Mouse (Mus musculus): Measurements from ENCODE around the gene Thoc6. TPM values are rescaled to one million over a fixed set of nuclear protein-coding genes. Genes with fewer than 3 reads are reported as not detected.

Thoc6 gene
- total RNA-seq (2014; fragmentation: Nextera tagmentation): 30.3 and 44.7 TPM in 2 replicates
- 40.8 and 47.3 TPM in 2 replicates for total RNA-seq (2017)

DNA sequence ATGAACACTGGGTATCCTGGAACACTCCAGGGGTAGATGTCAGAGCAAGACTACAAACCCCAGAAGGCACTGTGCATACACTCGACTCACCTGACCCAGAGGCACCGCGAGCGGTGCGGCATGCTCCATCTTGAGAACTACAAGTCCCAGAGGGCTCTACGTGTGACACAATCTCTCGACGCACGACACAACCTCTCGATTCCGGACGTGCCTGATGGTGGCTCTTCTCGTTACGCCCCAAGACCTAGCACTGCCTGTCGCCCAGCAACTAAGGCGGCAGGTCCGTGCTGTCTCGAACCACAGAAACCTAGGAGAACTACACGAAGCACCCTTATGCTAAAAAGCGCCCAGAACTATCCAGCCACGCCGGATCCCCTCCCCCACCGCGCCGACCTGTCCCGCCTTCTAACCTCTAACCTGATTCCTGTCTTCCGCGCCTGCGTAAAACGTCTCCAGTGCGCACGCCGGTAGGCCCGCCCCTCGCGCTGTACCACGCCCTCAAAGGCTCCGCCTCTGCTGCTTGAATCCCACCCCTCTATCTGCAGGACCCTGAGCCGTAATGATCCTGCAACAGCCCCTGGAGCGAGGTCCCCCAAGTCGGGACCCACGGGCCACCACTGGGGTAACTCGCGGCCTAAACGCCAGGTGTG, at the start of gene Thoc6, which contains the start of gene Hcfc1r1:
Gene Thoc6 (minus strand): TSS at position 459 of the 650 bp plus-strand sequence.
Gene Hcfc1r1 (plus strand): TSS at position 173 of the 650 bp plus-strand sequence.
- peak; percentile 90 for ATAC-seq (replicated peaks; ENCODE audit: low FRiP score, low TSS enrichment, poor library complexity, severe bottlenecking)

- no peak for ATAC-seq (replicated peaks; ENCODE audit: low FRiP score, low TSS enrichment, poor library complexity, severe bottlenecking)
These were observed 48.9 kb upstream of the Thoc6 start, which contains the start of gene 1520401A03Rik for GRCm38 (mm10) chr17:23722376-23723125. Gene 1520401A03Rik (minus strand): TSS chr17:23722783.

DNA sequence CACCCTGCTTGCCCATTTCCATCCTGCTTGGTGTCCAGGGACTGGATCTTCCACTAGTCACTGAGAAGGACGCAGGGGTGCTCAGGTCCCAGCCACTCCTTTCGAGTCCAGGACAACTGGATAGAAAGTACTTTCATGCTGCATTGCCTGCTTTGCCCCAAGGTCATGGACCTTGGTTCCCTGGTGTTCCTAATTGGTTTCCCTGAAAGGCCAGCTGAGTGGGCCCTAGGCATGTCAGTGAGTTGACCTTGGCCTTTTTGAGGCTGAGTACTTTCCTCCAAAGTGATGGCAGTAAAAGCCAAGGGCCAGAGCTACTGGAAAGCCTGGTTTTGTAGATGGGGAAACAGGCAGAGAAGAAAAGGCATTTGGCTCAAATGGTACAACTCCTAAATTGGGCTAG, 48.2 kb upstream of the Thoc6 start:
- no peak for ATAC-seq (replicated peaks; ENCODE audit: low FRiP score, low TSS enrichment, poor library complexity, severe bottlenecking)

DNA sequence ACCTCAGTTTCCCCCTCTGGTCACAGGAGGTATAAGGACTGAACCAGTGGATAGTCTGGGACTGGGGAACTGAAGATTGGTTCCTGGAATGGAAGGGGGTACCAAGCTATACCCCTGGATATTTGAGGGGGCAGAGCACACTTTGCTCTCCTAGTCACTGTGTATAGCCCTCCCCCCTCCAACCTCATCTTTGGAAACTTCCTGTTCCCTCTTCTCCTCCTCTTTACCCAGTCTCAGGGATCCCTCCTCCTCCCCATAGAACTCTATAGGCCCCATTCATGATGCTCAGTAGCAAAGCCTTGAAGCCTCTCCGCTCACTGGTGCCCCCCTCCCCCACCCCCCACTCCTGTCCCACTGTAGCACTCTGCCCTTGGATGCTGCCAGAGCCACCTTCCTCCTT, 45.8 kb upstream of the Thoc6 start:
- ATAC-seq (replicated peaks; ENCODE audit: low FRiP score, low TSS enrichment, poor library complexity, severe bottlenecking): no peak

- no peak for ATAC-seq (replicated peaks; ENCODE audit: low FRiP score, low TSS enrichment, poor library complexity, severe bottlenecking)
These were observed 43.3 kb upstream of the Thoc6 start for GRCm38 (mm10) chr17:23717003-23717402.

- peak; percentile 75 for ATAC-seq (replicated peaks; ENCODE audit: low FRiP score, low TSS enrichment, poor library complexity, severe bottlenecking)
These were observed 32.5 kb upstream of the Thoc6 start for GRCm38 (mm10) chr17:23706212-23706611.

GRCm38 (mm10) chr17:23705525-23706104, 31.9 kb upstream of the Thoc6 start:
- ATAC-seq (replicated peaks; ENCODE audit: low FRiP score, low TSS enrichment, poor library complexity, severe bottlenecking): no peak

DNA sequence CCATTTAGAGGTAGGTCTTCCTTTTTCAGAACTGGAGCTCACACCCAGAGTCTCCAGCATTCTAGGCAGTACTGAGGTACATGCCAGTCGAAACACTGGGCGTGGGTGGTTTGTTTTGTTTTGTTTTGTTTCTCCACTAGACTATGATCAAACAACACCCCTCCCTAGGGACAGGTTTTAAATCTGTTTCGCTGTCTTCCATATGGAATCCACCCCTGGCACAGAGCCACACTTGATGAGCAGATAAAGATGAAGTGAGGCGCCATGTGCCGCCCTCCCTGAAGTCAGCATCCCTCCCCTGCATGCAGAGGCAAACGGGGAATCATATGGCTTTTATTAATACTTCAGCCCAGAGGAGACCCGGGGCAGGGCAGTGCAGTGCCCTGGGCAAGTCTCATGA, 31.1 kb upstream of the Thoc6 start:
- no peak for ATAC-seq (replicated peaks; ENCODE audit: low FRiP score, low TSS enrichment, poor library complexity, severe bottlenecking)

DNA sequence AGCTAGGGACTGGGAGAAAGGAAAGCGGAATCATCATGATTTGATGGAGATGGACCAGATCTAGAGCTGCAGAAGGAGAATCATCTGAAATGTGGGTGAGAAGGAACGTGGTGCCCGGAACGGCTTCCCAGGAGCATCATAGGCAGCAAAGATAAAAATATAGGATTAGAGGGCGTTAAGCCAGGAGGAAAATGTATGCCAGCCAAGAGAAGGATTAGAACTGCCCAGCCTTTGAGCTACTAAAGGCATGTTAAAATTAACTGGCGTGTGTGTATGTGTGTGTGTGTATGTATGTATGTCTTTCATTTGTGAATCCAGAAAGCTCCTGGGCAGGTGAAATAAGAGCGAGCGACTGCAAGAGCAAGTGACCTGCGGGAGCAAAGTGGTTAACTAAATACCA, 29.6 kb upstream of the Thoc6 start:
- no peak for ATAC-seq (replicated peaks; ENCODE audit: low FRiP score, low TSS enrichment, poor library complexity, severe bottlenecking)

DNA sequence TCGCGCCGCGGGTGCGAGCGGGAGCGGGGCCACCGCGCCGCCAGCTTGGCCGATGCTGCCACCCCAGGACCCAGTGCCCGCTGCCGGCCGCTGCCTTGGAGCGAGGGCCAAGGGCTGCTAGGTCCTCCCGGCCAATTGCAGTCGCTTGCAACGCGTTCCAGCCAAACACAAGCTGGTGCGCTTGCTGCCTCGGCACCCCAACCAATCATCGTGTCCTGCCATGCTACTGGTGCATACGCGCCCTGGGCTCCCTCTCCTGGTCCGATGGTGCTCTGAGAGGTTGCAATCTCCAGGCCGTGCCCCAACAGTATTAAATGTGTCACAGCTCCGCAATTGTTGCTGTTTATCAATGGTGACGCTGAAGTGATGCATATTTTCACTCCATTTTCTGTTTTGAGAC, 26.4 kb upstream of the Thoc6 start:
- ATAC-seq (replicated peaks; ENCODE audit: low FRiP score, low TSS enrichment, poor library complexity, severe bottlenecking): peak; percentile 100

DNA sequence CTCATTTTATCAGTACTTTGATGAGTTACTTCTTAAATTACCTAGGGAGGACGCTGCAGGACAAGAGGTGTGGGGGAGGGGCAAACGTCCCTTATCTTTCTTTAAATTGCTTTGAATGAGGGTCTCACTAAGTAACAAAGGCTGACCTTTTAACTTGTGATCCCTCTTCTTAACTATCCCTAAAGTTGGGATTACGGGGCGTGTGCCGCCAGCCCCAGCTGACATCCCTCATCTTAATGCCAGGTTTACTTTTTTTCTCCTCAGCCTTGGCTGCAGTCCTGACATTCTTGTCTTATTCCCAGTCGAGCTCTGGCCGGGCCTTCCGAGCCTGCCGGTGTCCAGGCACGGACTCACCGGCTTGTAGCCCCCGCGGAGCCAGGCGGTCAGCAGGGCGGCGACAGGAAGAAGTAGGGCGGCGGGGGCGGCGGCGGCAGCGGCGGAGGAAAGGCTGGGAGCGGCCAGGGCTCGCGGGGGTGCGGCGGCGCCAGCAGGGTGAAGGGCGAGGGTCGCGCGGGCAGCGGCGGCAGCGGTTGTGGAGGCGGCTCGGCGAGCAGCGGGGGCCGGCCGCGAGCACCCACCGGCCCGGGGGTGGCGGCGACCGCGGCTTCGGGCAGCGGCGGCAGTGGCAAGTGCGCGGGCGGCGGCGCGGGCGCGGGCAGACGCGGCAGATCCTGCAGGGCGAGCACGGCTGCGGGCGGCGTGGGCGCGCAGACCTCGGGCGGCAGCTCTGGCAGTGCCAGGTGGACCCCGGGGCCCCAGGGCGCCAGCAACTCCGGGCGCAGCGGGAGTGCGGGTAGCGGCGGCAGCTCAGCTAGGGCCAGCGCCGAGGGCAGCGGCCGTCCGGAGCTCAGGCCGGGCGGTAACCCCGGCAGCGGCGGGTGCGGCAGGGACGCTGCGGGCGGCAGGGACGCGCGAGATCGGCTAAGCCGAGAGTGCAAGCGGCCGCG, 25.7 kb upstream of the Thoc6 start:
- ATAC-seq (replicated peaks; ENCODE audit: low FRiP score, low TSS enrichment, poor library complexity, severe bottlenecking): no peak

- no peak for ATAC-seq (replicated peaks; ENCODE audit: low FRiP score, low TSS enrichment, poor library complexity, severe bottlenecking)
These were observed 22.1 kb upstream of the Thoc6 start for GRCm38 (mm10) chr17:23695801-23696200.

DNA sequence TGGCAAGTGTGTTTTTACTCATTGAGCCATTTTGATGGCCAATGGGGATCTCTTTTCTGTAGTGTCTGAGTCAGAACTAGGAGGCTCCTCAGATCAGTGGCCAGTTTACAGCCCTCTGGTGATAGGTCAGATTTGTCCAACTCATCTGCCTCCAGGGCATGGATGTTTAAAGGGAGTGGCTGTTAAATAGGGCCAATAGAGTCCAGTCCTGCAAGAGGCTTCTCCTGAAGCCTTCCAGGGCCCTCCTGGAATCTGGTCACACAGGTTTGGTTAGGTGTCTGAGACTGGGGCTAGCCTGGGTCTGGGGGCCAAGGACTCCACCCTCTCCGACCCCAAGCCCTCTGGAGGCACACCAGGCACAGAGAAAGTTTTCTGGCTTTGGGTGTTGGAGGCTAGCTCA, 20.8 kb upstream of the Thoc6 start:
- ATAC-seq (replicated peaks; ENCODE audit: low FRiP score, low TSS enrichment, poor library complexity, severe bottlenecking): no peak

DNA sequence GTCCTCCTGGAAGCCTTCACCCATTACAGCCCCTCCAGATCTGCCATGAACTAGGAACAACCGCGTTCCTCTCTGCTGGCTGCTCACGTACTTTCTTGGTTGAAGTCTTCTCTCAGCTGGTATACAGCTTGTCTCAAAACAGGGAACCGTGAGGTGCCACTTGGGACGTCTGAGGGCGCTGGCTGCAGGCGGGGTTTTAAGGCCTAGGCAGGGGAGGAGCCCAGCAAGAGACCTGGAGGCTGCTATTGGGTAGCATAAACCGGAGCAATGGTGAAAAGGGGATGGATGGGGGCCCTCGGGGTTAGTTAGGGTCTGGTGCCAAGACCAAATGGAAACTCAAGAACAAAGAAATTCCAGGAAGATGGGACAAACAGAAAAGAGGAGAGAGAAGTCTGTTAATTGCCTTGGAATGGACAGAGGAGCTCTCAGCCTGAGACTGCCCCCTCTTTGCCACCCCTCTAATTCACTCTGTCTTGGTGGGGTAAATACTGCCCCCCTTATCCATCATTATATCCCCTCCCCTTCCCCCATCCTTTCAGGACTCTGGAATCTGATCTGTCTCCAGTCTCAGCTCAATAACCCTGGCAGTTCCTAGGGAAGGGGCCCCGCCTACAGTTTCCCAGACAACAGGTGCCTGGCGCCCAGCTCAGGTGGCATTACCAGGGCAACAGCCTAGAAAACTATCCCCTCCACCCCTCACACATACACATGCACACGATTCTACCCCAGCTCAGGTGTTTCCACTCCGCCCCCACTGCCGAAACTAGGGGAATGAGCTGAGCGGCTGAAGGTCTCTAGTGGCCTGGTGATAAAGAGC, 10.4 kb upstream of the Thoc6 start, which contains the start of gene Cldn9:
Gene Cldn9 (minus strand): TSS at position 171 of the 817 bp plus-strand sequence.
- no peak for ATAC-seq (replicated peaks; ENCODE audit: low FRiP score, low TSS enrichment, poor library complexity, severe bottlenecking)

DNA sequence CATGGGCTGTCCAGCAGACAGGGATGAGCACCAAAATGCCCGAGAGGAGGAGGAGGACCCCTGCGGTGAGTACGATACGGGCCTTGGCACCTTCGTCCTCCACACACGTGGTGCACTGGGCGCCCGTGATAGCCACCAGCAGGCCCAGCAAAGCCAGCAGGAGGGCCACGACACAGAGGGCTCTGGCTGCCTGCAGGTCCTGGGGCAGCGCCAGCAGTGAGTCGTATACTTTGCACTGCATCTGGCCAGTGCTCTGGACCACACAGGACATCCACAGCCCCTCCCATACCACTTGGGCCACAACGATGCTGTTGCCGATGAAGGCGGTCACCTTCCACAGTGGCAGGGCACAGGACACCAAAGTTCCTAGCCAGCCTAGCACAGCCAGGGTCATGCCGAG, 9.5 kb upstream of the Thoc6 start:
- ATAC-seq (replicated peaks; ENCODE audit: low FRiP score, low TSS enrichment, poor library complexity, severe bottlenecking): no peak

DNA sequence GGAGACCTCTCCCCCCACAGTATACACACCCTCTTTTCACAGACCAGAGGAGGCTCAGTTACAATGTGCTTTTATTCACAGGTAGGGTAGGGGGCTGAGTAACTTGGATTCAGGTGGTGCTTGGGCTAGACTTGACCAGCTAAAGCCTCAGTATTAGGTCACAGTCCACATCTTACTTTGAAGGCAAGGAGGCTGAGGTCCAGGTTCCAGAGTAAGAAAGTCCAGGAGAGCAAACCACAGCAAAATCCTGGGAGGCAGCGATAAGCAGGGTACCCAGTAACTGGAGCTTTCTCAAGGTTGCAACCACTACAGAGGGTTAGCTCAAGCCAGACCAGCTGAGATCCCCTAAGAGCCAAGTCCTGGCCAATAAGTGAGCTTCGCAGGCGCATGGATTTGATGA, 8.8 kb upstream of the Thoc6 start:
- no peak for ATAC-seq (replicated peaks; ENCODE audit: low FRiP score, low TSS enrichment, poor library complexity, severe bottlenecking)

GRCm38 (mm10) chr17:23682092-23682491, 8.4 kb upstream of the Thoc6 start:
- ATAC-seq (replicated peaks; ENCODE audit: low FRiP score, low TSS enrichment, poor library complexity, severe bottlenecking): no peak

DNA sequence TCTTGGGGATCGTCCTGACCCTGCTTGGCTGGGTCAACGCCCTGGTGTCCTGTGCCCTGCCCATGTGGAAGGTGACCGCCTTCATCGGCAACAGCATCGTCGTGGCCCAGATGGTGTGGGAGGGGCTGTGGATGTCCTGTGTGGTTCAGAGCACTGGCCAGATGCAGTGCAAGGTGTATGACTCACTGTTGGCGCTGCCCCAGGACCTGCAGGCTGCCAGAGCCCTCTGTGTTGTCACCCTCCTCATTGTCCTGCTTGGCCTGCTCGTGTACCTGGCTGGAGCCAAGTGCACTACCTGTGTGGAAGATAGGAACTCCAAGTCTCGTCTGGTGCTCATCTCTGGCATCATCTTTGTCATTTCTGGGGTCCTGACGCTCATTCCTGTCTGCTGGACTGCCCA, 7.4 kb upstream of the Thoc6 start:
- no peak for ATAC-seq (replicated peaks; ENCODE audit: low FRiP score, low TSS enrichment, poor library complexity, severe bottlenecking)

- no peak for ATAC-seq (replicated peaks; ENCODE audit: low FRiP score, low TSS enrichment, poor library complexity, severe bottlenecking)
These were observed 6.7 kb upstream of the Thoc6 start for GRCm38 (mm10) chr17:23680336-23680735.

Measured in megakaryocyte-erythroid progenitor cell, adult 5-6 weeks (primary cell).